In genomic region chr1:75630287-75630686, GRCm38 (mm10) we compare ENCODE assay signal across 20 mouse cellular contexts.
"Had no signal": no experiment of that assay in that cellular context is flagged by ENCODE, and none has a peak within 500 bp of the region (broad histone marks: within the 10 kb centered on the region; RNA-seq: fewer than 3 reads in every experiment).

No protein-coding gene starts in this region.

- H3K4me2 ChIP-seq: limb, embryonic 13.5 days; liver, embryonic 13.5 days; neural tube, embryonic 12.5 days; neural tube, embryonic 15.5 days had no signal

- H3K4me1 ChIP-seq: liver, embryonic 13.5 days; neural tube, embryonic 12.5 days; neural tube, embryonic 15.5 days had no signal

- H3K4me3 ChIP-seq: layer of hippocampus, adult 2 months; limb, embryonic 10.5 days; limb, embryonic 13.5 days; liver, embryonic 13.5 days; midbrain, embryonic 10.5 days; neural tube, embryonic 12.5 days; neural tube, embryonic 15.5 days had no signal

- H3K9ac ChIP-seq: limb, embryonic 13.5 days; liver, embryonic 13.5 days; neural tube, embryonic 12.5 days; neural tube, embryonic 15.5 days had no signal

- H3K36me3 ChIP-seq: limb, embryonic 10.5 days; limb, embryonic 13.5 days; liver, embryonic 13.5 days; midbrain, embryonic 10.5 days; neural tube, embryonic 12.5 days; neural tube, embryonic 15.5 days had no signal

- H3K9me3 ChIP-seq: limb, embryonic 10.5 days; limb, embryonic 13.5 days; liver, embryonic 13.5 days; midbrain, embryonic 10.5 days; neural tube, embryonic 12.5 days; neural tube, embryonic 15.5 days had no signal

- H3K27me3 ChIP-seq: limb, embryonic 13.5 days; liver, embryonic 13.5 days; neural tube, embryonic 12.5 days; neural tube, embryonic 15.5 days had no signal

- H3K27ac ChIP-seq: layer of hippocampus, adult 2 months; limb, embryonic 10.5 days; limb, embryonic 13.5 days; liver, embryonic 13.5 days; midbrain, embryonic 10.5 days; neural tube, embryonic 12.5 days; neural tube, embryonic 15.5 days had no signal

- DNase-seq: kidney, adult 11 months; kidney, adult 9 months; kidney, postnatal 14 days; layer of hippocampus, adult 9-11 months; liver, embryonic 13.5 days; lung, adult 2 months; lung, postnatal 14 days; lung, postnatal 4 days; midbrain, embryonic 14.5 days; right cerebral cortex, adult 18-20 months; right cerebral cortex, postnatal 14 days; right cerebral cortex, postnatal 4 days; thymus, adult 18-20 months; thymus, postnatal 36 days had no signal
